Mouse (Mus musculus): ENCODE measurements around the gene Macc1. TPM values are rescaled to one million over a fixed set of nuclear protein-coding genes. Genes with fewer than 3 reads are reported as not detected.

The Macc1 gene
- total RNA-seq, 1 experiment, result 0.09 TPM

- no peak overlapping the region for H3K4me3 ChIP-seq (ENCODE audit: insufficient read depth in 1 of 2, low read depth in 1 of 2, low read length in 2 of 2, poor library complexity in 1 of 2, severe bottlenecking in 1 of 2)
- TF ChIP-seq MAFK (IDR thresholded peaks at IDR 0.05; ENCODE audit: insufficient read depth, low read depth, low read length), result no peak
- no peaks in the 10 kb centered on the region for H3K4me1 ChIP-seq (ENCODE audit: control insufficient read depth in 2 of 2, insufficient read depth in 2 of 2, low read length in 2 of 2, poor library complexity in 1 of 2)
- H3K9me3 ChIP-seq (ENCODE audit: control insufficient read depth, insufficient read depth, low read depth, low read length), result no peaks in the 10 kb centered on the region
- DNase-seq (ENCODE audit: low read depth, low spot score), result no peak
- H3K9ac ChIP-seq (ENCODE audit: insufficient read depth, low read depth, low read length, poor library complexity, severe bottlenecking), result no peak overlapping the region
- H3K36me3 ChIP-seq (ENCODE audit: control insufficient read depth, insufficient read depth, low read length, poor library complexity, severe bottlenecking), result no peaks in the 10 kb centered on the region
- H3K27ac ChIP-seq (ENCODE audit: insufficient read depth, low read depth, low read length, poor library complexity, severe bottlenecking), result no peak overlapping the region
- in situ Hi-C loops (cut with MboI; ENCODE audit: low sequenced_read_pairs in 2 of 2, unreplicated experiment in 2 of 2), result no loop called here
Measured at GRCm38 (mm10) chr12:119273605-119274004, 40.5 kb upstream of the Macc1 start.

- no peak overlapping the region for H3K9ac ChIP-seq (ENCODE audit: insufficient read depth, low read depth, low read length, poor library complexity, severe bottlenecking)
- no peak for DNase-seq (ENCODE audit: low read depth, low spot score)
- no peaks in the 10 kb centered on the region for H3K4me1 ChIP-seq (ENCODE audit: control insufficient read depth in 2 of 2, insufficient read depth in 2 of 2, low read length in 2 of 2, poor library complexity in 1 of 2)
- no peak for TF ChIP-seq ZC3H11A (IDR thresholded peaks at IDR 0.05; ENCODE audit: borderline replicate concordance, low read depth, low read length)
- no peak for TF ChIP-seq CHD2 (IDR thresholded peaks at IDR 0.05; ENCODE audit: low read depth, low read length)
- TF ChIP-seq HCFC1 (IDR thresholded peaks at IDR 0.05; ENCODE audit: borderline replicate concordance, insufficient read depth, low read length), result no peak
- no peak for TF ChIP-seq MAFK (IDR thresholded peaks at IDR 0.05; ENCODE audit: insufficient read depth, low read depth, low read length)
- TF ChIP-seq ZNF384 (IDR thresholded peaks at IDR 0.05; ENCODE audit: low read depth, low read length), result no peak
- H3K9me3 ChIP-seq (ENCODE audit: control insufficient read depth, insufficient read depth, low read depth, low read length), result no peaks in the 10 kb centered on the region
- in situ Hi-C loops (cut with MboI; ENCODE audit: low sequenced_read_pairs in 2 of 2, unreplicated experiment in 2 of 2), result no loop called here
- no peak overlapping the region for H3K4me3 ChIP-seq (ENCODE audit: insufficient read depth in 1 of 2, low read depth in 1 of 2, low read length in 2 of 2, poor library complexity in 1 of 2, severe bottlenecking in 1 of 2)
- H3K36me3 ChIP-seq (ENCODE audit: control insufficient read depth, insufficient read depth, low read length, poor library complexity, severe bottlenecking), result no peaks in the 10 kb centered on the region
- no peak overlapping the region for H3K27ac ChIP-seq (ENCODE audit: insufficient read depth, low read depth, low read length, poor library complexity, severe bottlenecking)
Measured at GRCm38 (mm10) chr12:119276282-119276681, 37.8 kb upstream of the Macc1 start.

- Histone ChIP-seq H3K9ac (ENCODE audit: insufficient read depth, low read depth, low read length, poor library complexity, severe bottlenecking) (no peak overlapping the region), H3K9me3 (ENCODE audit: control insufficient read depth, insufficient read depth, low read depth, low read length) (no peaks in the 10 kb centered on the region), H3K4me1 (ENCODE audit: control insufficient read depth in 2 of 2, insufficient read depth in 2 of 2, low read length in 2 of 2, poor library complexity in 1 of 2) (no peaks in the 10 kb centered on the region), H3K4me3 (ENCODE audit: insufficient read depth in 1 of 2, low read depth in 1 of 2, low read length in 2 of 2, poor library complexity in 1 of 2, severe bottlenecking in 1 of 2) (no peak overlapping the region), H3K27ac (ENCODE audit: insufficient read depth, low read depth, low read length, poor library complexity, severe bottlenecking) (no peak overlapping the region), H3K36me3 (ENCODE audit: control insufficient read depth, insufficient read depth, low read length, poor library complexity, severe bottlenecking) (no peaks in the 10 kb centered on the region)
- in situ Hi-C loops (cut with MboI; ENCODE audit: low sequenced_read_pairs in 2 of 2, unreplicated experiment in 2 of 2), result no loop called here
- no peak for TF ChIP-seq MAFK (IDR thresholded peaks at IDR 0.05; ENCODE audit: insufficient read depth, low read depth, low read length)
- no peak for TF ChIP-seq ZNF384 (IDR thresholded peaks at IDR 0.05; ENCODE audit: low read depth, low read length)
- TF ChIP-seq CHD2 (IDR thresholded peaks at IDR 0.05; ENCODE audit: low read depth, low read length), result no peak
- no peak for TF ChIP-seq HCFC1 (IDR thresholded peaks at IDR 0.05; ENCODE audit: borderline replicate concordance, insufficient read depth, low read length)
- no peak for TF ChIP-seq ZC3H11A (IDR thresholded peaks at IDR 0.05; ENCODE audit: borderline replicate concordance, low read depth, low read length)
- no peak for DNase-seq (ENCODE audit: low read depth, low spot score)
Measured at GRCm38 (mm10) chr12:119291618-119292017, 22.5 kb upstream of the Macc1 start.

- Histone ChIP-seq H3K9me3 (ENCODE audit: control insufficient read depth, insufficient read depth, low read depth, low read length) (no peaks in the 10 kb centered on the region), H3K27ac (ENCODE audit: insufficient read depth, low read depth, low read length, poor library complexity, severe bottlenecking) (no peak overlapping the region), H3K9ac (ENCODE audit: insufficient read depth, low read depth, low read length, poor library complexity, severe bottlenecking) (no peak overlapping the region), H3K4me1 (ENCODE audit: control insufficient read depth in 2 of 2, insufficient read depth in 2 of 2, low read length in 2 of 2, poor library complexity in 1 of 2) (no peaks in the 10 kb centered on the region), H3K4me3 (ENCODE audit: insufficient read depth in 1 of 2, low read depth in 1 of 2, low read length in 2 of 2, poor library complexity in 1 of 2, severe bottlenecking in 1 of 2) (no peak overlapping the region), H3K36me3 (ENCODE audit: control insufficient read depth, insufficient read depth, low read length, poor library complexity, severe bottlenecking) (no peaks in the 10 kb centered on the region)
- no peak for DNase-seq (ENCODE audit: low read depth, low spot score)
- in situ Hi-C loops (cut with MboI; ENCODE audit: low sequenced_read_pairs in 2 of 2, unreplicated experiment in 2 of 2), result no loop called here
- TF ChIP-seq ZNF384 (IDR thresholded peaks at IDR 0.05; ENCODE audit: low read depth, low read length) (no peak), HCFC1 (IDR thresholded peaks at IDR 0.05; ENCODE audit: borderline replicate concordance, insufficient read depth, low read length) (no peak), MAFK (IDR thresholded peaks at IDR 0.05; ENCODE audit: insufficient read depth, low read depth, low read length) (no peak)
Measured at GRCm38 (mm10) chr12:119303618-119304017, 10.5 kb upstream of the Macc1 start.

- H3K9ac ChIP-seq (ENCODE audit: insufficient read depth, low read depth, low read length, poor library complexity, severe bottlenecking), result no peak overlapping the region
- H3K27ac ChIP-seq (ENCODE audit: insufficient read depth, low read depth, low read length, poor library complexity, severe bottlenecking), result no peak overlapping the region
- H3K9me3 ChIP-seq (ENCODE audit: control insufficient read depth, insufficient read depth, low read depth, low read length), result no peaks in the 10 kb centered on the region
- H3K4me3 ChIP-seq (ENCODE audit: insufficient read depth in 1 of 2, low read depth in 1 of 2, low read length in 2 of 2, poor library complexity in 1 of 2, severe bottlenecking in 1 of 2), result no peak overlapping the region
- no peaks in the 10 kb centered on the region for H3K4me1 ChIP-seq (ENCODE audit: control insufficient read depth in 2 of 2, insufficient read depth in 2 of 2, low read length in 2 of 2, poor library complexity in 1 of 2)
- in situ Hi-C loops (cut with MboI; ENCODE audit: low sequenced_read_pairs in 2 of 2, unreplicated experiment in 2 of 2), result no loop called here
- H3K36me3 ChIP-seq (ENCODE audit: control insufficient read depth, insufficient read depth, low read length, poor library complexity, severe bottlenecking), result no peaks in the 10 kb centered on the region
- DNase-seq (ENCODE audit: low read depth, low spot score), result no peak
- no peak for TF ChIP-seq ZNF384 (IDR thresholded peaks at IDR 0.05; ENCODE audit: low read depth, low read length)
- no peak for TF ChIP-seq HCFC1 (IDR thresholded peaks at IDR 0.05; ENCODE audit: borderline replicate concordance, insufficient read depth, low read length)
- TF ChIP-seq MAFK (IDR thresholded peaks at IDR 0.05; ENCODE audit: insufficient read depth, low read depth, low read length), result no peak
- no peak for TF ChIP-seq ZC3H11A (IDR thresholded peaks at IDR 0.05; ENCODE audit: borderline replicate concordance, low read depth, low read length)
- TF ChIP-seq CHD2 (IDR thresholded peaks at IDR 0.05; ENCODE audit: low read depth, low read length), result no peak
Measured at GRCm38 (mm10) chr12:119313014-119313763, 881 bp upstream of the Macc1 start.
